ENCODE assay signal across 9 mouse cellular contexts in genomic region chr4:62515490-62515889, GRCm38 (mm10). TPM values are rescaled to one million over a fixed set of nuclear protein-coding genes. Genes with fewer than 3 reads are reported as not detected.
DNase-seq lines count a peak whose midpoint lies in the region; ATAC-seq and TF ChIP-seq lines count a peak whose summit lies in the region.
"Had no signal": no experiment of that assay in that cellular context is flagged by ENCODE, and none has a peak within 500 bp of the region (broad histone marks: within the 10 kb centered on the region; RNA-seq: fewer than 3 reads in every experiment).

No protein-coding gene starts in this region.

- WGBS in heart, embryonic 11.5 days (ENCODE audit: insufficient replicate concordance): 40% methylated on average over 3 of the region's 3 CpGs
- WGBS in limb, embryonic 10.5 days: 84% methylated on average over 3 of the region's 3 CpGs
- 88% methylated on average over 3 of the region's 3 CpGs for WGBS in midbrain, embryonic 16.5 days

- H3K9ac ChIP-seq in heart, embryonic 11.5 days (ENCODE audit: low read depth, low read length): peak overlapping the region; percentile 59
- no peak overlapping the region for H3K9ac ChIP-seq in midbrain, embryonic 16.5 days (ENCODE audit: low read depth, low read length)

- no peak for DNase-seq in heart, adult 8-10 months (ENCODE audit: low spot score)
- DNase-seq in testis, postnatal 10 days (ENCODE audit: low spot score): no peak
- DNase-seq in limb, embryonic 10.5 days (ENCODE audit: low spot score): no peak
- DNase-seq in left cerebral cortex, adult 2 months (ENCODE audit: extremely low spot score in 1 of 2, low spot score in 2 of 2): no peak
- DNase-seq: midbrain, embryonic 14.5 days had no signal

- intact Hi-C loops in left cerebral cortex, adult 2 months (cut with DNase I): loop anchor here (5.0 kb wide), 2 partner anchors 58 to 108 kb away; partner anchors contain the start of genes Cdc26 and Prpf4

- TF ChIP-seq CTCF in testis, adult 2 months (IDR thresholded peaks at IDR 0.05; ENCODE audit: control insufficient read depth, insufficient read depth, insufficient replicate concordance, low read depth, low read length): no peak
- no peak for TF ChIP-seq CTCF in left cerebral cortex, adult 2 months (IDR thresholded peaks at IDR 0.05)

- H3K4me2 ChIP-seq in heart, embryonic 11.5 days: peak overlapping the region; percentile 68
- no peak overlapping the region for H3K4me2 ChIP-seq in midbrain, embryonic 16.5 days (ENCODE audit: low read length)

- TF ChIP-seq POLR2A in testis, adult 2 months (IDR thresholded peaks at IDR 0.05; ENCODE audit: control insufficient read depth, low read depth, low read length): peak; percentile 11; the same call in 1 of the 2 replicates

- no peaks in the 10 kb centered on the region for H3K9me3 ChIP-seq in heart, embryonic 11.5 days (replicated peaks; ENCODE audit: control insufficient read depth, low read length)
- H3K9me3 ChIP-seq in limb, embryonic 10.5 days (replicated peaks): no peaks in the 10 kb centered on the region
- H3K9me3 ChIP-seq in midbrain, embryonic 16.5 days (replicated peaks; ENCODE audit: control insufficient read depth, low read length, poor library complexity, severe bottlenecking): no peaks in the 10 kb centered on the region

- peaks cover 29% of the 10 kb centered on the region for H3K4me1 ChIP-seq in heart, embryonic 11.5 days (ENCODE audit: control insufficient read depth, insufficient read depth, low read length)
- peaks cover 6% of the 10 kb centered on the region for H3K4me1 ChIP-seq in testis, adult 2 months (ENCODE audit: control insufficient read depth, insufficient read depth, low read length)
- peaks cover 40% of the 10 kb centered on the region for H3K4me1 ChIP-seq in limb, embryonic 10.5 days
- H3K4me1 ChIP-seq in midbrain, embryonic 16.5 days (ENCODE audit: control insufficient read depth, insufficient read depth, low read length): peaks cover 16% of the 10 kb centered on the region

- H3K27me3 ChIP-seq in heart, embryonic 11.5 days (ENCODE audit: control insufficient read depth, insufficient read depth, low read length): no peaks in the 10 kb centered on the region
- no peaks in the 10 kb centered on the region for H3K27me3 ChIP-seq in testis, adult 2 months (ENCODE audit: control insufficient read depth, insufficient read depth, low read length)
- H3K27me3 ChIP-seq in limb, embryonic 10.5 days (ENCODE audit: low read depth, poor library complexity, severe bottlenecking): no peaks in the 10 kb centered on the region
- no peaks in the 10 kb centered on the region for H3K27me3 ChIP-seq in midbrain, embryonic 16.5 days (ENCODE audit: control insufficient read depth, insufficient read depth, low read depth, low read length)

- ATAC-seq in heart, embryonic 11.5 days (replicated peaks; ENCODE audit: insufficient number of reproducible peaks, low FRiP score, low TSS enrichment): no peak
- no peak for ATAC-seq in midbrain, embryonic 16.5 days
- ATAC-seq in activated CD4-positive, CD25-positive, alpha-beta regulatory T cell, adult 4 months: no peak

- H3K4me3 ChIP-seq in heart, embryonic 11.5 days (ENCODE audit: low read depth, low read length): peak overlapping the region; percentile 32
- no peak overlapping the region for H3K4me3 ChIP-seq in testis, adult 2 months (ENCODE audit: control insufficient read depth, low read depth, low read length)
- peak overlapping the region; percentile 9; the same call in 1 of the 2 replicates for H3K4me3 ChIP-seq in limb, embryonic 10.5 days
- no peak overlapping the region for H3K4me3 ChIP-seq in left cerebral cortex, adult 2 months
- H3K4me3 ChIP-seq in midbrain, embryonic 16.5 days (ENCODE audit: low read depth, low read length): no peak overlapping the region

- H3K27ac ChIP-seq in heart, embryonic 11.5 days (ENCODE audit: low read depth, low read length): peak overlapping the region; percentile 86
- H3K27ac ChIP-seq in testis, adult 2 months (ENCODE audit: control insufficient read depth, insufficient read depth, low read depth, low read length): peak overlapping the region; percentile 89
- H3K27ac ChIP-seq in limb, embryonic 10.5 days: peak overlapping the region; percentile 59
- H3K27ac ChIP-seq in left cerebral cortex, adult 2 months: no peak overlapping the region
- H3K27ac ChIP-seq in midbrain, embryonic 16.5 days (ENCODE audit: low read length): no peak overlapping the region

- peaks cover 23% of the 10 kb centered on the region for H3K36me3 ChIP-seq in heart, embryonic 11.5 days (ENCODE audit: control insufficient read depth, insufficient read depth, low read length)
- no peaks in the 10 kb centered on the region; the same call in 1 of the 2 replicates for H3K36me3 ChIP-seq in testis, adult 2 months (ENCODE audit: control insufficient read depth, insufficient read depth, low read length)
- H3K36me3 ChIP-seq in limb, embryonic 10.5 days: peaks cover 37% of the 10 kb centered on the region
- peaks cover 16% of the 10 kb centered on the region for H3K36me3 ChIP-seq in midbrain, embryonic 16.5 days (ENCODE audit: control insufficient read depth, insufficient read depth, low read length)

RNA-seq across cellular contexts. Expression of gene Alad, which starts 4.2 kb away (rescaled TPM):
- polyA plus RNA-seq in heart, embryonic 11.5 days (2014; fragmentation: Nextera tagmentation; extraction: Ambion mirVana): 117 and 140 TPM in 2 replicates
- total RNA-seq in heart, adult 8-10 months (2022): 10 to 100 TPM; 71.0 to 88.7 (median 82.7) TPM
- 57.5 and 64.0 TPM in 2 replicates for polyA plus RNA-seq in testis, adult 2 months (2012; rRNA removed)
- polyA plus RNA-seq in limb, embryonic 10.5 days (2016; fragmentation: Nextera tagmentation; extraction: Ambion mirVana): 108 and 124 TPM in 2 replicates
- total RNA-seq in left cerebral cortex, adult 2 months (2021): 10 to 100 TPM; 32.1 to 34.0 TPM
- polyA plus RNA-seq in midbrain, embryonic 16.5 days (2015; fragmentation: Nextera tagmentation; extraction: Ambion mirVana): 70.6 and 76.7 TPM in 2 replicates
- 10 to 100 TPM; 68.8 to 82.3 TPM for polyA plus RNA-seq in activated CD4-positive, CD25-positive, alpha-beta regulatory T cell, adult 4 months (2017; shearing (Covaris generic))

RNA-seq across cellular contexts. Expression of gene Pole3, which starts 9.4 kb away (rescaled TPM):
- polyA plus RNA-seq in heart, embryonic 11.5 days (2014; fragmentation: Nextera tagmentation; extraction: Ambion mirVana): 59.4 and 64.1 TPM in 2 replicates
- total RNA-seq in heart, adult 8-10 months (2022): 10 to 100 TPM; 16.9 to 21.1 (median 17.9) TPM
- 44.8 and 47.1 TPM in 2 replicates for polyA plus RNA-seq in testis, adult 2 months (2012; rRNA removed)
- 113 and 116 TPM in 2 replicates for polyA plus RNA-seq in limb, embryonic 10.5 days (2016; fragmentation: Nextera tagmentation; extraction: Ambion mirVana)
- 10 to 100 TPM; 20.4 to 21.5 TPM for total RNA-seq in left cerebral cortex, adult 2 months (2021)
- 57.9 and 64.7 TPM in 2 replicates for polyA plus RNA-seq in midbrain, embryonic 16.5 days (2015; fragmentation: Nextera tagmentation; extraction: Ambion mirVana)
- 10 to 100 TPM; 31.6 to 33.3 TPM for polyA plus RNA-seq in activated CD4-positive, CD25-positive, alpha-beta regulatory T cell, adult 4 months (2017; shearing (Covaris generic))

RNA-seq across cellular contexts. Expression of gene 4933430I17Rik, which starts 9.7 kb away (rescaled TPM):
- 0.34 and 0.87 TPM in 2 replicates for polyA plus RNA-seq in heart, embryonic 11.5 days (2014; fragmentation: Nextera tagmentation; extraction: Ambion mirVana)
- under 1 TPM in 1 of 4 experiments, not detected in 3; 0.16 TPM for total RNA-seq in heart, adult 8-10 months (2022)
- polyA plus RNA-seq in testis, adult 2 months (2012; rRNA removed): 9.8 and 10.4 TPM in 2 replicates
- 0.86 and 1.7 TPM in 2 replicates for polyA plus RNA-seq in limb, embryonic 10.5 days (2016; fragmentation: Nextera tagmentation; extraction: Ambion mirVana)
- under 1 TPM; 0.19 to 0.63 TPM for total RNA-seq in left cerebral cortex, adult 2 months (2021)
- 0.49 and 0.91 TPM in 2 replicates for polyA plus RNA-seq in midbrain, embryonic 16.5 days (2015; fragmentation: Nextera tagmentation; extraction: Ambion mirVana)
- under 1 TPM; 0.25 to 0.62 TPM for polyA plus RNA-seq in activated CD4-positive, CD25-positive, alpha-beta regulatory T cell, adult 4 months (2017; shearing (Covaris generic))

RNA-seq across cellular contexts. Expression of gene Hdhd3, which starts 12.2 kb away (rescaled TPM):
- polyA plus RNA-seq in heart, embryonic 11.5 days (2014; fragmentation: Nextera tagmentation; extraction: Ambion mirVana): 6.7 and 11.4 TPM in 2 replicates
- 1 to 10 TPM; 4.7 to 6.9 (median 5.3) TPM for total RNA-seq in heart, adult 8-10 months (2022)
- 5.9 and 7.0 TPM in 2 replicates for polyA plus RNA-seq in testis, adult 2 months (2012; rRNA removed)
- polyA plus RNA-seq in limb, embryonic 10.5 days (2016; fragmentation: Nextera tagmentation; extraction: Ambion mirVana): 11.7 and 13.5 TPM in 2 replicates
- total RNA-seq in left cerebral cortex, adult 2 months (2021): 10 to 100 TPM in 1 of 2 experiments, 1 to 10 TPM in 1; 8.3 to 10.3 TPM
- 12.7 and 13.8 TPM in 2 replicates for polyA plus RNA-seq in midbrain, embryonic 16.5 days (2015; fragmentation: Nextera tagmentation; extraction: Ambion mirVana)
- polyA plus RNA-seq in activated CD4-positive, CD25-positive, alpha-beta regulatory T cell, adult 4 months (2017; shearing (Covaris generic)): 1 to 10 TPM; 1.1 to 2.4 TPM

RNA-seq across cellular contexts. Expression of gene Bspry, which starts 35.6 kb away (rescaled TPM):
- polyA plus RNA-seq in heart, embryonic 11.5 days (2014; fragmentation: Nextera tagmentation; extraction: Ambion mirVana): 0.52 and 0.83 TPM in 2 replicates
- total RNA-seq in heart, adult 8-10 months (2022): under 1 TPM in 2 of 4 experiments, not detected in 2; 0.16 to 0.23 TPM
- 443 and 501 TPM in 2 replicates for polyA plus RNA-seq in testis, adult 2 months (2012; rRNA removed)
- polyA plus RNA-seq in limb, embryonic 10.5 days (2016; fragmentation: Nextera tagmentation; extraction: Ambion mirVana): 1.0 and 1.3 TPM in 2 replicates
- under 1 TPM; 0.38 to 0.40 TPM for total RNA-seq in left cerebral cortex, adult 2 months (2021)
- 0.85 and 1.1 TPM in 2 replicates for polyA plus RNA-seq in midbrain, embryonic 16.5 days (2015; fragmentation: Nextera tagmentation; extraction: Ambion mirVana)
- 1 to 10 TPM; 1.0 to 2.1 TPM for polyA plus RNA-seq in activated CD4-positive, CD25-positive, alpha-beta regulatory T cell, adult 4 months (2017; shearing (Covaris generic))

Comparison
In these comparisons a context has a peak if more than half of its experiments do, and no peak if none do; other contexts are left out.
1. H3K27ac ChIP-seq: peak in heart, embryonic 11.5 days (single experiment), testis, adult 2 months (single experiment) and limb, embryonic 10.5 days (single experiment); none in left cerebral cortex, adult 2 months (single experiment) and midbrain, embryonic 16.5 days (single experiment).
2. H3K4me3 ChIP-seq: peak in heart, embryonic 11.5 days (single experiment) and limb, embryonic 10.5 days (single experiment); none in testis, adult 2 months (single experiment), left cerebral cortex, adult 2 months (single experiment) and midbrain, embryonic 16.5 days (single experiment).